In the genomic region with DNA sequence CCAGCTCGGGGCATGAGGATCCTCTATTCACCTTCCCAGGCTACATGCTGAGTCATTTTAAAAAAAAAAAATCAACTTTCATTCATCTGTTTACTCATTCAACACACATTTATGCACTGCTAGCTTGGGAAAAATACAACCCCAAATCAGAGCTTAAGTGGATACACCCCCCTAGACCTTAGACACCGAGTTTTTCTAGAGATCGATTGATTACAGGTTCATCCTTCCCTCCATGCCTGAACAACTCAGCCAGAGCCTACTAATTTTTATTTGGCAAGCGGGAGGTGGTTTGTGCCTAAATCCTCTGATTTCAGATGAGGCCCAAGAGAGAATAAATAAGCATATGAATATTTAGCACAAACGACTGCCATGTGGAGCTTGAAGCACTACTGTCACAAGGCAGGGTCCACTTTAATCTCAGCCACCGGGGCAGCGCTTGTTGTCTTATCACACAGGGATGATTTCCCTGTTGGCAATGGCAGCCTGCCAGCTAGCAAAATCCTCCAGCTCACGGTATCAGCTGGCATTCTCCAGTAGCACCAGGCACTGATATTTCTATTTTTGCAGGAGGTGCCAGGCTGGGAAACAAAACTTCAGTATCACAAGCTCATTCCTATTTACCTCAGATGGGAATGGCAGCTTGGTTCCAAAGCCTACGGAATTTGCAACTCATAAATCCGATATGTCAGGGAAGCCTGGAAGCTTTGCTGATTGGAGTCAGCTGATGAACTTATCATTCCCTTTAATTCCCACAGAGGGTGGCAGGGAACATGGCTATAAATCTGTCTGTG, we compare ENCODE assay signal across 11 mouse cellular contexts.
A peak's percentile ranks its signal among the peaks of the same experiment; 100 is the strongest.
DNase-seq lines count a peak whose midpoint lies in the region; ATAC-seq lines count a peak whose summit lies in the region.
"Had no signal": no experiment of that assay in that cellular context is flagged by ENCODE, and none has a peak within 500 bp of the region (broad histone marks: within the 10 kb centered on the region; RNA-seq: fewer than 3 reads in every experiment).

No protein-coding gene starts in this region.

- ATAC-seq in forebrain, embryonic 14.5 days: peak; percentile 54

- H3K27me3 ChIP-seq in forebrain, embryonic 14.5 days (replicated peaks; ENCODE audit: control insufficient read depth, insufficient read depth, low read length): no peaks in the 10 kb centered on the region
- no peaks in the 10 kb centered on the region for H3K27me3 ChIP-seq in forebrain, embryonic 10.5 days (ENCODE audit: poor library complexity, severe bottlenecking)
- H3K27me3 ChIP-seq: embryonic facial prominence, embryonic 12.5 days; liver, embryonic 15.5 days; stomach, embryonic 15.5 days had no signal

- H3K9me3 ChIP-seq in forebrain, embryonic 14.5 days (replicated peaks; ENCODE audit: control insufficient read depth, low read length): no peaks in the 10 kb centered on the region
- no peaks in the 10 kb centered on the region for H3K9me3 ChIP-seq in forebrain, embryonic 10.5 days
- H3K9me3 ChIP-seq: embryonic facial prominence, embryonic 12.5 days; liver, embryonic 15.5 days; stomach, embryonic 15.5 days had no signal

- peak; percentile 56 for DNase-seq in forebrain, embryonic 14.5 days (ENCODE audit: low spot score)
- no peak for DNase-seq in forebrain, embryonic 10.5 days (ENCODE audit: extremely low spot score, low spot score)
- peak; percentile 53 for DNase-seq in adrenal gland, adult 2 months
- DNase-seq in heart, adult 18-20 months: peak; percentile 80 to 87
- peak; percentile 45 to 49 for DNase-seq in layer of hippocampus, postnatal 25 days (ENCODE audit: extremely low spot score in 1 of 2, low spot score in 1 of 2)
- DNase-seq in right cerebral cortex, postnatal 25 days: peak; percentile 27
- DNase-seq in kidney, postnatal 36 days: no peak
- DNase-seq in spleen, adult 12 weeks (ENCODE audit: low spot score): no peak

- whole genome bisulfite sequencing in forebrain, embryonic 14.5 days: 63% methylated on average over 10 of the region's 10 CpGs
- WGBS in forebrain, embryonic 10.5 days: 90% methylated on average over 10 of the region's 10 CpGs

- H3K27ac ChIP-seq in forebrain, embryonic 14.5 days (ENCODE audit: low read depth, low read length): no peak overlapping the region
- no peak overlapping the region for H3K27ac ChIP-seq in forebrain, embryonic 10.5 days
- H3K27ac ChIP-seq: embryonic facial prominence, embryonic 12.5 days; liver, embryonic 15.5 days; stomach, embryonic 15.5 days had no signal

- H3K4me1 ChIP-seq in forebrain, embryonic 14.5 days (ENCODE audit: control insufficient read depth, insufficient read depth, low read length): no peaks in the 10 kb centered on the region
- no peaks in the 10 kb centered on the region for H3K4me1 ChIP-seq in forebrain, embryonic 10.5 days
- H3K4me1 ChIP-seq: embryonic facial prominence, embryonic 12.5 days; liver, embryonic 15.5 days; stomach, embryonic 15.5 days had no signal

- H3K9ac ChIP-seq in forebrain, embryonic 14.5 days (ENCODE audit: low read length): no peak overlapping the region
- H3K9ac ChIP-seq: embryonic facial prominence, embryonic 12.5 days; liver, embryonic 15.5 days; stomach, embryonic 15.5 days had no signal

- no peak overlapping the region for H3K4me2 ChIP-seq in forebrain, embryonic 14.5 days (ENCODE audit: low read length)
- H3K4me2 ChIP-seq: embryonic facial prominence, embryonic 12.5 days; liver, embryonic 15.5 days; stomach, embryonic 15.5 days had no signal

- H3K4me3 ChIP-seq in forebrain, embryonic 14.5 days (ENCODE audit: low read depth, low read length): no peak overlapping the region
- H3K4me3 ChIP-seq in forebrain, embryonic 10.5 days: no peak overlapping the region
- H3K4me3 ChIP-seq: embryonic facial prominence, embryonic 12.5 days; liver, embryonic 15.5 days; stomach, embryonic 15.5 days had no signal

- H3K36me3 ChIP-seq in forebrain, embryonic 14.5 days (ENCODE audit: control insufficient read depth, insufficient read depth, low read length): no peaks in the 10 kb centered on the region
- no peaks in the 10 kb centered on the region for H3K36me3 ChIP-seq in forebrain, embryonic 10.5 days (replicated peaks)
- H3K36me3 ChIP-seq: embryonic facial prominence, embryonic 12.5 days; liver, embryonic 15.5 days; stomach, embryonic 15.5 days had no signal

Comparison
In these comparisons a context has a peak if more than half of its experiments do, and no peak if none do; other contexts are left out.
1. DNase-seq: peak in forebrain, embryonic 14.5 days (single experiment), adrenal gland, adult 2 months (single experiment), heart, adult 18-20 months (2 of 2), layer of hippocampus, postnatal 25 days (2 of 2) and right cerebral cortex, postnatal 25 days (single experiment); none in forebrain, embryonic 10.5 days (single experiment), kidney, postnatal 36 days (0 of 2) and spleen, adult 12 weeks (single experiment).